Mouse (Mus musculus): Measurements from ENCODE around the gene Atrip. TPM values are rescaled to one million over a fixed set of nuclear protein-coding genes. Genes with fewer than 3 reads are reported as not detected.

Atrip gene
- polyA plus RNA-seq, 1 experiment from 2014 or later = 24.3 TPM

GRCm38 (mm10) chr9:109010316-109010690 is 63.6 kb downstream of the Atrip start:
- H3K4me3 ChIP-seq (ENCODE audit: low read depth, low read length) = no peak overlapping the region
- WGBS = 83% methylated on average over 14 of the region's 14 CpGs
- no peak overlapping the region for H3K9ac ChIP-seq (ENCODE audit: low read depth, low read length)
- no peaks in the 10 kb centered on the region for H3K9me3 ChIP-seq (ENCODE audit: control insufficient read depth, low read length)
- ATAC-seq (replicated peaks; ENCODE audit: low FRiP score) (no peak), DNase-seq (ENCODE audit: low spot score) (no peak)
- peaks cover 21% of the 10 kb centered on the region for H3K4me1 ChIP-seq (replicated peaks; ENCODE audit: control insufficient read depth, insufficient read depth, low read length)
- H3K27me3 ChIP-seq (replicated peaks; ENCODE audit: control insufficient read depth, insufficient read depth, low read length) = no peaks in the 10 kb centered on the region
- no peaks in the 10 kb centered on the region for H3K36me3 ChIP-seq (ENCODE audit: control insufficient read depth, insufficient read depth, low read length)
- no peak overlapping the region for H3K27ac ChIP-seq (ENCODE audit: low read depth, low read length)
- H3K4me2 ChIP-seq = no peak overlapping the region

- Histone ChIP-seq H3K36me3 (ENCODE audit: control insufficient read depth, insufficient read depth, low read length) (no peaks in the 10 kb centered on the region), H3K9ac (ENCODE audit: low read depth, low read length) (no peak overlapping the region), H3K4me3 (ENCODE audit: low read depth, low read length) (no peak overlapping the region), H3K4me1 (replicated peaks; ENCODE audit: control insufficient read depth, insufficient read depth, low read length) (peaks cover 17% of the 10 kb centered on the region), H3K4me2 (peak overlapping the region; percentile 33), H3K27me3 (replicated peaks; ENCODE audit: control insufficient read depth, insufficient read depth, low read length) (no peaks in the 10 kb centered on the region), H3K9me3 (ENCODE audit: control insufficient read depth, low read length) (no peaks in the 10 kb centered on the region), H3K27ac (ENCODE audit: low read depth, low read length) (no peak overlapping the region)
- DNase-seq (ENCODE audit: low spot score) (no peak), ATAC-seq (replicated peaks; ENCODE audit: low FRiP score) (peak; percentile 61)
- WGBS = 37% methylated on average over 17 of the region's 17 CpGs
Measured at GRCm38 (mm10) chr9:109009636-109010315, 64.1 kb downstream of the Atrip start.

- Histone ChIP-seq H3K27ac (ENCODE audit: low read depth, low read length) (no peak overlapping the region), H3K4me3 (ENCODE audit: low read depth, low read length) (no peak overlapping the region), H3K36me3 (ENCODE audit: control insufficient read depth, insufficient read depth, low read length) (no peaks in the 10 kb centered on the region), H3K27me3 (replicated peaks; ENCODE audit: control insufficient read depth, insufficient read depth, low read length) (no peaks in the 10 kb centered on the region), H3K4me2 (no peak overlapping the region), H3K4me1 (replicated peaks; ENCODE audit: control insufficient read depth, insufficient read depth, low read length) (peaks cover 17% of the 10 kb centered on the region), H3K9me3 (ENCODE audit: control insufficient read depth, low read length) (no peaks in the 10 kb centered on the region), H3K9ac (ENCODE audit: low read depth, low read length) (no peak overlapping the region)
- DNase-seq (ENCODE audit: low spot score) = no peak
- 67% methylated on average over 10 of the region's 10 CpGs for WGBS
- ATAC-seq (replicated peaks; ENCODE audit: low FRiP score) = no peak
Measured at GRCm38 (mm10) chr9:109008994-109009635, 64.8 kb downstream of the Atrip start.

GRCm38 (mm10) chr9:109008081-109008480 is 65.8 kb downstream of the Atrip start:
- no peak overlapping the region for H3K27ac ChIP-seq (ENCODE audit: low read depth, low read length)

More at GRCm38 (mm10) chr9:109008081-109008480, 65.8 kb downstream of the Atrip start:
- H3K27me3 ChIP-seq (replicated peaks; ENCODE audit: control insufficient read depth, insufficient read depth, low read length) = no peaks in the 10 kb centered on the region
- ATAC-seq (replicated peaks; ENCODE audit: low FRiP score) = no peak
- H3K4me3 ChIP-seq (ENCODE audit: low read depth, low read length) = no peak overlapping the region
- no peak for DNase-seq (ENCODE audit: low spot score)
- H3K9me3 ChIP-seq (ENCODE audit: control insufficient read depth, low read length) = no peaks in the 10 kb centered on the region
- H3K9ac ChIP-seq (ENCODE audit: low read depth, low read length) = no peak overlapping the region
- peaks cover 17% of the 10 kb centered on the region for H3K4me1 ChIP-seq (replicated peaks; ENCODE audit: control insufficient read depth, insufficient read depth, low read length)
- no peak overlapping the region for H3K4me2 ChIP-seq
- WGBS = 74% methylated on average over 9 of the region's 9 CpGs
- H3K36me3 ChIP-seq (ENCODE audit: control insufficient read depth, insufficient read depth, low read length) = no peaks in the 10 kb centered on the region

Other genes starting within 250 kb of the Atrip start
- 0.08 and 0.22 TPM in 2 replicates for gene Celsr3, start 247.8 kb downstream of the Atrip start, polyA plus RNA-seq (2014; fragmentation: Nextera tagmentation; extraction: Ambion mirVana)
- gene Slc26a6, start 220.8 kb downstream of the Atrip start, polyA plus RNA-seq (2014; fragmentation: Nextera tagmentation; extraction: Ambion mirVana) = 9.0 and 10.5 TPM in 2 replicates
- not detected in 2 replicates for gene Tmem89, start 159.5 kb downstream of the Atrip start, polyA plus RNA-seq (2014; fragmentation: Nextera tagmentation; extraction: Ambion mirVana)
- 547 and 583 TPM in 2 replicates for gene Uqcrc1, start 137.5 kb downstream of the Atrip start, polyA plus RNA-seq (2014; fragmentation: Nextera tagmentation; extraction: Ambion mirVana)
- 0.16 and 0.69 TPM in 2 replicates for gene Col7a1, start 120.5 kb downstream of the Atrip start, polyA plus RNA-seq (2014; fragmentation: Nextera tagmentation; extraction: Ambion mirVana)
- gene Ucn2, start 88.1 kb downstream of the Atrip start, polyA plus RNA-seq (2014; fragmentation: Nextera tagmentation; extraction: Ambion mirVana) = not detected in 2 replicates
- 7.4 and 9.1 TPM in 2 replicates for gene Pfkfb4, start 82.3 kb downstream of the Atrip start, polyA plus RNA-seq (2014; fragmentation: Nextera tagmentation; extraction: Ambion mirVana)
- 33.7 and 34.3 TPM in 2 replicates for gene Shisa5, start 35.6 kb downstream of the Atrip start, polyA plus RNA-seq (2014; fragmentation: Nextera tagmentation; extraction: Ambion mirVana)
- 8.9 and 9.7 TPM in 2 replicates for gene Trex1, start 14.4 kb downstream of the Atrip start, polyA plus RNA-seq (2014; fragmentation: Nextera tagmentation; extraction: Ambion mirVana)
- gene Ccdc51, start 8.4 kb upstream of the Atrip start, polyA plus RNA-seq (2014; fragmentation: Nextera tagmentation; extraction: Ambion mirVana) = 21.9 TPM in 2 replicates
- gene Tma7, start 8.5 kb upstream of the Atrip start, polyA plus RNA-seq (2014; fragmentation: Nextera tagmentation; extraction: Ambion mirVana) = 716 and 742 TPM in 2 replicates
- gene Plxnb1, start 21.3 kb upstream of the Atrip start, polyA plus RNA-seq (2014; fragmentation: Nextera tagmentation; extraction: Ambion mirVana) = 5.8 and 7.4 TPM in 2 replicates
- 0.08 TPM in 1 of 2 replicates, not detected in the other for gene Fbxw21, start 87.9 kb upstream of the Atrip start, polyA plus RNA-seq (2014; fragmentation: Nextera tagmentation; extraction: Ambion mirVana)
- gene Fbxw13, start 121.9 kb upstream of the Atrip start, polyA plus RNA-seq (2014; fragmentation: Nextera tagmentation; extraction: Ambion mirVana) = not detected in 2 replicates
- gene Fbxw20, start 160.6 kb upstream of the Atrip start, polyA plus RNA-seq (2014; fragmentation: Nextera tagmentation; extraction: Ambion mirVana) = not detected in 2 replicates
- not detected in 2 replicates for gene Fbxw14, start 213.6 kb upstream of the Atrip start, polyA plus RNA-seq (2014; fragmentation: Nextera tagmentation; extraction: Ambion mirVana)